Comparison of ENCODE assay signal across 15 mouse cellular contexts in the genomic region with DNA sequence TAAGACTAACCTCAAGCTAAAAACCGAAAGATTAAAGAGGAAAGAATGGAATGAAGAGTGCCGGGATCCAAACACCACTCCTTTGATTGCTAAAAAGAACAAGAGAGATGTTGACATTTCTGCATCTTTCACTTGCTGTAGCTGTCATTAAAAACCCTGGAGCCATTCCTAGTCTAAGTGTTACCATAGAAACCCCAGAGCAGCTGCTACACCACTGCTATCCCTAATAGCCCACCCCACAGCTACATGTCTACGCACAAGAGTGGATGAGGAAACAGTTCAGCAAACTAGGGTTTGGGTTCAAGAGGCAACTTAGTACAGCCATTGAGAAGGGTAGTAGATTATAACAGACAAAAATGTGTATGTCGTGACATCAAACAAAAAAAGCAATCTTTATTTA. TPM values are rescaled to one million over a fixed set of nuclear protein-coding genes. Genes with fewer than 3 reads are reported as not detected.
DNase-seq lines count a peak whose midpoint lies in the region; ATAC-seq and TF ChIP-seq lines count a peak whose summit lies in the region.
"Had no signal": no experiment of that assay in that cellular context is flagged by ENCODE, and none has a peak within 500 bp of the region (broad histone marks: within the 10 kb centered on the region; RNA-seq: fewer than 3 reads in every experiment).

No protein-coding gene starts in this region.

- no peak overlapping the region for H3K4me2 ChIP-seq in hindbrain, embryonic 11.5 days (replicated peaks; ENCODE audit: low read depth, low read length)
- no peak overlapping the region for H3K4me2 ChIP-seq in forebrain, embryonic 16.5 days (ENCODE audit: low read length)
- no peak overlapping the region for H3K4me2 ChIP-seq in midbrain, embryonic 13.5 days (replicated peaks)
- H3K4me2 ChIP-seq: embryonic facial prominence, embryonic 15.5 days; limb, embryonic 12.5 days had no signal

- H3K36me3 ChIP-seq in hindbrain, embryonic 11.5 days (ENCODE audit: control insufficient read depth, insufficient read depth, low read length): no peaks in the 10 kb centered on the region
- peaks cover 12% of the 10 kb centered on the region; the same call in 1 of the 2 replicates for H3K36me3 ChIP-seq in hindbrain, embryonic 10.5 days
- no peaks in the 10 kb centered on the region for H3K36me3 ChIP-seq in forebrain, embryonic 16.5 days (ENCODE audit: control insufficient read depth, insufficient read depth)
- no peaks in the 10 kb centered on the region for H3K36me3 ChIP-seq in midbrain, embryonic 13.5 days

- no peak overlapping the region for H3K4me3 ChIP-seq in hindbrain, embryonic 11.5 days (ENCODE audit: low read depth, low read length)
- H3K4me3 ChIP-seq in hindbrain, embryonic 10.5 days: no peak overlapping the region
- H3K4me3 ChIP-seq in forebrain, embryonic 16.5 days (replicated peaks; ENCODE audit: low read length): no peak overlapping the region
- H3K4me3 ChIP-seq in midbrain, embryonic 13.5 days (replicated peaks): no peak overlapping the region
- H3K4me3 ChIP-seq: embryonic facial prominence, embryonic 15.5 days; heart, adult 2 months; limb, embryonic 12.5 days had no signal

- no peak overlapping the region for H3K9ac ChIP-seq in hindbrain, embryonic 11.5 days (ENCODE audit: low read depth, low read length)
- no peak overlapping the region for H3K9ac ChIP-seq in forebrain, embryonic 16.5 days (replicated peaks; ENCODE audit: low read depth, low read length)
- H3K9ac ChIP-seq in midbrain, embryonic 13.5 days (replicated peaks): no peak overlapping the region
- H3K9ac ChIP-seq: embryonic facial prominence, embryonic 15.5 days; limb, embryonic 12.5 days had no signal

- intact Hi-C loops in heart, postnatal 36 days (cut with DNase I): no loop called here

- H3K27ac ChIP-seq in hindbrain, embryonic 11.5 days (ENCODE audit: low read depth, low read length): no peak overlapping the region
- no peak overlapping the region for H3K27ac ChIP-seq in hindbrain, embryonic 10.5 days
- H3K27ac ChIP-seq in forebrain, embryonic 16.5 days (ENCODE audit: low read length): no peak overlapping the region
- H3K27ac ChIP-seq in midbrain, embryonic 13.5 days: no peak overlapping the region
- H3K27ac ChIP-seq: embryonic facial prominence, embryonic 15.5 days; heart, adult 2 months; limb, embryonic 12.5 days had no signal

- no peak for TF ChIP-seq POLR2A in brain, embryonic 14.5 days (IDR thresholded peaks at IDR 0.05; ENCODE audit: borderline replicate concordance, extremely low read depth, insufficient read depth, insufficient read length, poor library complexity, severe bottlenecking)

- no peaks in the 10 kb centered on the region for H3K9me3 ChIP-seq in hindbrain, embryonic 11.5 days (ENCODE audit: control insufficient read depth, low read length)
- H3K9me3 ChIP-seq in hindbrain, embryonic 10.5 days: no peaks in the 10 kb centered on the region
- H3K9me3 ChIP-seq in forebrain, embryonic 16.5 days (ENCODE audit: control insufficient read depth, low read length): no peaks in the 10 kb centered on the region
- no peaks in the 10 kb centered on the region for H3K9me3 ChIP-seq in midbrain, embryonic 13.5 days
- H3K9me3 ChIP-seq: embryonic facial prominence, embryonic 15.5 days; limb, embryonic 12.5 days had no signal

- H3K4me1 ChIP-seq in hindbrain, embryonic 11.5 days (replicated peaks; ENCODE audit: control insufficient read depth, insufficient read depth, low read length): peaks cover under 1% of the 10 kb centered on the region; the same call in 1 of the 2 replicates
- H3K4me1 ChIP-seq in hindbrain, embryonic 10.5 days (replicated peaks): peaks cover 66% of the 10 kb centered on the region
- H3K4me1 ChIP-seq in forebrain, embryonic 16.5 days (replicated peaks; ENCODE audit: control insufficient read depth, insufficient read depth, low read length): peaks cover 43% of the 10 kb centered on the region
- peaks cover 60% of the 10 kb centered on the region for H3K4me1 ChIP-seq in midbrain, embryonic 13.5 days (replicated peaks)

- H3K27me3 ChIP-seq in hindbrain, embryonic 11.5 days (ENCODE audit: control insufficient read depth, insufficient read depth, low read length): no peaks in the 10 kb centered on the region
- no peaks in the 10 kb centered on the region for H3K27me3 ChIP-seq in hindbrain, embryonic 10.5 days (ENCODE audit: insufficient read depth, poor library complexity, severe bottlenecking)
- H3K27me3 ChIP-seq in forebrain, embryonic 16.5 days (replicated peaks; ENCODE audit: control insufficient read depth, insufficient read depth, low read length): no peaks in the 10 kb centered on the region
- no peaks in the 10 kb centered on the region for H3K27me3 ChIP-seq in midbrain, embryonic 13.5 days
- H3K27me3 ChIP-seq: embryonic facial prominence, embryonic 15.5 days; limb, embryonic 12.5 days had no signal

- no peak for TF ChIP-seq CTCF in brain, embryonic 14.5 days (IDR thresholded peaks at IDR 0.05; ENCODE audit: borderline replicate concordance, extremely low read depth, insufficient read depth, insufficient read length)

- WGBS in hindbrain, embryonic 11.5 days: 64% methylated on average over 4 of the region's 4 CpGs
- WGBS in hindbrain, embryonic 10.5 days: 76% methylated on average over 4 of the region's 4 CpGs
- WGBS in forebrain, embryonic 16.5 days: 28% methylated on average over 4 of the region's 4 CpGs
- 47% methylated on average over 4 of the region's 4 CpGs for WGBS in midbrain, embryonic 13.5 days

- peak; percentile 77 for ATAC-seq in hindbrain, embryonic 11.5 days (ENCODE audit: low FRiP score)
- ATAC-seq in forebrain, embryonic 16.5 days: peak; percentile 88
- ATAC-seq in midbrain, embryonic 13.5 days: peak; percentile 79
- ATAC-seq: intestine, postnatal 0 days had no signal

- peak; percentile 23 for DNase-seq in hindbrain, embryonic 11.5 days (ENCODE audit: low spot score)
- no peak for DNase-seq in hindbrain, embryonic 10.5 days (ENCODE audit: low spot score)
- DNase-seq in brain, embryonic 14.5 days (ENCODE audit: low read depth): peak; percentile 87
- no peak for DNase-seq in testis, postnatal 10 days (ENCODE audit: low spot score)
- DNase-seq in Muller cell, postnatal 12 days (ENCODE audit: inconsistent ontology term): no peak
- DNase-seq in heart, postnatal 36 days: no peak
- DNase-seq: adrenal gland, adult 8-10 months; cerebellum, adult 9-11 months; heart, adult 2 months; kidney, postnatal 10 days had no signal

RNA-seq across cellular contexts. Expression of gene Dicer1, which starts 8.1 kb away (rescaled TPM):
- 30.9 and 54.0 TPM in 2 replicates for polyA plus RNA-seq in hindbrain, embryonic 11.5 days (2014; fragmentation: Nextera tagmentation; extraction: Ambion mirVana)
- 39.1 and 40.5 TPM in 2 replicates for polyA plus RNA-seq in hindbrain, embryonic 10.5 days (2016; fragmentation: Nextera tagmentation; extraction: Ambion mirVana)
- 29.5 and 43.0 TPM in 2 replicates for polyA plus RNA-seq in brain, embryonic 14.5 days (2012; rRNA removed)
- 40.3 and 40.7 TPM in 2 replicates for polyA plus RNA-seq in forebrain, embryonic 16.5 days (2015; fragmentation: Nextera tagmentation; extraction: Ambion mirVana)
- 52.3 and 53.9 TPM in 2 replicates for polyA plus RNA-seq in midbrain, embryonic 13.5 days (2015; fragmentation: Nextera tagmentation; extraction: Ambion mirVana)
- total RNA-seq in heart, postnatal 36 days (2021): 10 to 100 TPM; 23.9 to 27.8 TPM

Comparison
In these comparisons a context has a peak if more than half of its experiments do, and no peak if none do; other contexts are left out.
1. DNase-seq: peak in hindbrain, embryonic 11.5 days (single experiment) and brain, embryonic 14.5 days (single experiment); none in hindbrain, embryonic 10.5 days (single experiment), testis, postnatal 10 days (single experiment), Muller cell, postnatal 12 days (single experiment) and heart, postnatal 36 days (0 of 2).
2. Peak in every context shown above with its lines, with median percentiles within 50 percentile points of each other: ATAC-seq.